Mouse (Mus musculus) embryonic fibroblast, embryonic 13.5 days (primary cell): ENCODE measurements around the gene Atp5f1.

Source experiments
- CTCF ChIP-seq: IDR thresholded peaks from 2 replicates; pipeline ENCODE4 v1.5.1; 2011; ENCODE audit warnings: mild to moderate bottlenecking, control low read depth, low read length, moderate library complexity, borderline replicate concordance; ENCODE audit not compliant: insufficient read depth
- POLR2A ChIP-seq: IDR thresholded peaks from 2 replicates; pipeline ENCODE4 v1.6.1; 2011; ENCODE audit warnings: low read depth, mild to moderate bottlenecking, control low read depth, low read length, moderate library complexity

GRCm38 (mm10) chr3:105904721-105905120 lies 55.2 kb downstream of the Atp5f1 start:
- TF ChIP-seq CTCF, result no peak
- TF ChIP-seq POLR2A, result no peak
